Mouse (Mus musculus): ENCODE measurements around the gene Pld2. TPM values are rescaled to one million over a fixed set of nuclear protein-coding genes. Genes with fewer than 3 reads are reported as not detected.
A peak's percentile ranks its signal among the peaks of the same experiment; 100 is the strongest.
"Not testable (repeated sequence)": the region's sequence is repeated elsewhere in the genome, so short reads cannot be mapped to it uniquely, and the experiment has no call there.

Gene Pld2
- total RNA-seq, 1 experiment from 2014 or later: 5.1 TPM

DNA sequence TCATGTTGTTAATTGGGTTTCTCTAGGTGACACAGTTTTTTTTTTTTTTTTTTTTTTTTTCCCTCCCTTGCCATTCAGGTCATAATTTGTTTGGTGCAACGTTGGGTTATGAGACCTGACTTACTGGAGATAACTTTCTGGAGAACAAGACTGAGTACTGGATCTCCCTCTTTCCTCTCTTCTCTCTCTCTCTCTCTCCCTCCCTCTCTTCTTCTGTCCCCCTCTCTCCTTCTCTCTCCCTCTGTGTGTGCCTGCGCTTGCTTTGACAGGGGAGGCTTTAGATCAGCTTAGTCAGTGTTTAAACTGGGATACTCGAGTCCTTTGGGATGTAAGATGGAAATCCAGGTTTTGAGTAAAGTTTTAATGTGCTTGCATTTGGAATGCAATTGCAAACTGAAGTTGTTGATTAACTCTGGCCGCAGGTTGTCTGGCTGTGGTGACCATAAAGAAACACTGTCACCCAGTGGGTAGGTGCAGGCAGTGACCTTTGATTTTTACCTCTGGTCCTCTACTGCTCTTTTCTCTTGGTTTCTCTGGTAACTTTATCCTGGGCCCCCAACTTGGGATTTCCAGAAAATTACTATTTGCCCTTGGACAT, 24.5 kb downstream of the Pld2 start:
- no peak for ATAC-seq (replicated peaks; ENCODE audit: insufficient number of reproducible peaks, low FRiP score, low TSS enrichment, poor library complexity, severe bottlenecking)

DNA sequence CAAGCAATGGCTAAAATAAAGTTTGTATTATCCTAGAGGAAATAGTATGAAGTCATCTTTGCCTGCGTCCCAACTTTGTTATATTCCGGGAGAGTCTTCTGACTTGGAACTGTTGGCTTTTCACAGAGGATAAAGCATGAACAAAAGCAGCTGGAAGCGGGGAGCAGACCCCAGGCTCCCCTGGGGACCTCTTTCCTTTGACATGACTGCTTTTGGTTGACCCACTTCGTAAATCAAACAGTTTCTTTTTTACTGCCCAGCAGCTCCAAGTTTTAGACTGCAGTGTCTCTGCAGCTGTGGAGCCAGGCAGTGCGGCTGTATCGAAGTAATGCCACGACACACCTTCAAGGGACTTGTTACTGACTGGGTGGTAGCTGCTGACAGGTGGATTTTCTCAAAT, 26.7 kb downstream of the Pld2 start:
- no peak for ATAC-seq (replicated peaks; ENCODE audit: insufficient number of reproducible peaks, low FRiP score, low TSS enrichment, poor library complexity, severe bottlenecking)

DNA sequence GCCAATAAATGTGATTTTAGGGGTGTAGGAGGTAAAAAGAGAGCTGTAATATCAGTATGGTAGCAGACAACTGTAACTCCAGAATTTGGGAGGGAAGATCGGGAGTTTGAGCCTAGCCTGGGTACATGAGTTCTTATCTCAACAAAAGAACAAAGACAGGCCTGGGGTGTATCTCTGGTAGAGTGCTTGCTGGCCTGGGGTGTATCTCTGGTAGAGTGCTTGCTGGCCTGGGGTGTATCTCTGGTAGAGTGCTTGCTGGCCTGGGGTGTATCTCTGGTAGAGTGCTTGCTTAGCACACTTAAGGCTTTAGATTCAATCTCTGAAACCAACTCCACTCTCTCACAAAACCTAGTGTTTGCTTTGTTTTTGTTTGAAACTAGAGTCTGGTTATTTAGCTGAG, 30.8 kb downstream of the Pld2 start:
- ATAC-seq (replicated peaks; ENCODE audit: insufficient number of reproducible peaks, low FRiP score, low TSS enrichment, poor library complexity, severe bottlenecking): not testable (repeated sequence)

DNA sequence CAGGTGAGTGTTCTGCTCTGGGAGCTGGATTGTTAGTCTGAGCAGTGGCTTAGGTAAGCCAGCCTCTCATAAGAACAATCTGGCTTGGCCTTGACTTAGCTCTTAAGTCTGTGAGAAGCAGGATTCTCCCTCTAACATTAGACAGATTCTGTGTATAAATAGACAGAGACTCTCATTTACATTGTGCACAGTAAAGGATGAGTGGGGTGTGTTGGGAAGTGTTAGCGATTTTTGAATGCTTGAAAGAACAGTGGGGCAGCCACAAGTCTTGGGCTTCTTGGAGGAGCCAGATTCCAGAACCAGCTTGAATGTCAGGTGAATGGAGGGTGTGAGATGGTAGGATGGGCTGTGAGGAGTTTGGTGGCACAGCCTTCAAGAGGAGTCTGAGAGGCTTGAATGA, 31.8 kb downstream of the Pld2 start:
- ATAC-seq (replicated peaks; ENCODE audit: insufficient number of reproducible peaks, low FRiP score, low TSS enrichment, poor library complexity, severe bottlenecking): no peak

DNA sequence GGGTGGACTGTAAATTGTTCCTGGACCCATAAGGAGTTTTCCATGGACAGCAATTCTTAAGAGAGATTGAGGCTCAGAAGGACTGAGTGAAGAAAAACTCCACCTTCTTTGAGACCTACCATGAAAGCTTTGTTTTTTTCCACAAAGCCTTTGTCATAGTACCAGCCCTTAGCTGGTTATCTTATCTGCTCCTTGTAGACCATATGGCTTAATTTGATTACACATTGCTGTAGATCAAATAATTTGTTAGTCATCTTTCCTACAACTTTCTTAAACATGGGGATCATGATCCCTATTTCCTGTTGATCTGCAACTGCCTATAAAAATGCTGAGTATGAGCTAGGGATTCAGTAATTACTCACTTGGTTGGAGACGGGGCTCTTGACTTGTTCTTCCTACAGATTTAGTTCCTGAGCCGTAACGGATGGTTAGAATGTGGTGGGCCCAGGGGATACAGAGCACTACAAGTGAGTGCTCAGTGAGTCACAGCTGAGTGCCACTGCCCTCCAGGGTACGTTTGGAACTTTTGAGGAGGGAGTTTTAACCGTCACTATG, 32.6 kb downstream of the Pld2 start:
- ATAC-seq (replicated peaks; ENCODE audit: insufficient number of reproducible peaks, low FRiP score, low TSS enrichment, poor library complexity, severe bottlenecking): no peak

DNA sequence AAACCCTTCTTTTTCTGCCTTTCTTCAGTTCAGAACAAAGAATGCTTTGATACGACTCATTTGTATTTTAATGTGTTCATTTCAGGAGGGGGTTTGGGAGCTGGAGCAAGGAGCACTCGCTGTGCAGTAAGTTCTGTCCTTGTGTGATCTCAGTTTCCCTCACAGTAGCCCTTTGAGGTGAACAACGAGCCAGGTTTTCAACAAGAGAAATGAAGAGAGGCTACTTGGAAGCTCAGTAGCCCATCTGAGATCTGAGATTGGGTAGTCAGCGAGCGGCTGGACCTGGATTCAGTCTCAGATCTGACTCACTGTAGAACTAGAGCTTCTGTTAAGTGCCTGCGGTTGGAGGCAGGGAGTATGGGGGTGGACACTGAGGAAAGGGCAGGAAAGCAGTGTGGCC, 34.0 kb downstream of the Pld2 start:
- no peak for ATAC-seq (replicated peaks; ENCODE audit: insufficient number of reproducible peaks, low FRiP score, low TSS enrichment, poor library complexity, severe bottlenecking)

DNA sequence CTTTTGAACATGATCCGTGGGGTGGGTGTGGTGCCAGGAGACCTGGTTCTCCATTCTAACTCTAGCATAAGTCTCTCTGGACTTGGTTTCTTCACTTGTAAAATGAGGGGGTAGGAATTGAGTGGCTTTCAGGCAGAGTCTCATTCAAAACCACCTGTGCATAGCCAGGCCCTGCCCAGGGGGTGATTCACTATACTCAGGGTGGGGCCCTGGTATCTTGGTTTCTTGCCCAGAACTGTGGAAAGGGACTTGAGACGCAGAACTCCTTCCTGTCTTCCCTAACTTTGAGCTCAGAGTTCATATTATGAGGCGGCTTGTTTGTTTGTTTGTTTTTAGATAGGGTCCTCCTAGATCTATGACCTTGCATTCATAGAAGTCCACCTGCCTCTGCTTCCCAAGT, 37.3 kb downstream of the Pld2 start:
- no peak for ATAC-seq (replicated peaks; ENCODE audit: insufficient number of reproducible peaks, low FRiP score, low TSS enrichment, poor library complexity, severe bottlenecking)

DNA sequence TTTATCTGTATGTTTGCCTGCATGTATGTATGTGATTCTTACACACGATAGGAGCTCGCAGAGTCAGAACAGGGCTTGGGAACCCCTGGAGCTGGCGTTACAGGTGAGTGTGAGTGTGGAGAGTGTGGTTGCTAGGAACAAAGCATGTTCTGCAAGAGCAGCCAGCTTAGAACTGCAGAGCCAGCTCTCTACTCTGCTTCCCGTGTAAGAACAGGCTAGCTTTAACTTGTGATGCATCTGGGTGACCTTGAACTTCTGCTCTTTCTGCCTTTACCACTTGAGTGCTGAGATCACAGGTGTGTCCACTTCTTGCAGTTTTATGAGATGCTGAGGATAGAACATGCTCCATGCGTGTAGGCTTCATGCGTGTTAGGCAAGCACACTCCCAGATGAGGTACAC, 39.1 kb downstream of the Pld2 start:
- no peak for ATAC-seq (replicated peaks; ENCODE audit: insufficient number of reproducible peaks, low FRiP score, low TSS enrichment, poor library complexity, severe bottlenecking)

DNA sequence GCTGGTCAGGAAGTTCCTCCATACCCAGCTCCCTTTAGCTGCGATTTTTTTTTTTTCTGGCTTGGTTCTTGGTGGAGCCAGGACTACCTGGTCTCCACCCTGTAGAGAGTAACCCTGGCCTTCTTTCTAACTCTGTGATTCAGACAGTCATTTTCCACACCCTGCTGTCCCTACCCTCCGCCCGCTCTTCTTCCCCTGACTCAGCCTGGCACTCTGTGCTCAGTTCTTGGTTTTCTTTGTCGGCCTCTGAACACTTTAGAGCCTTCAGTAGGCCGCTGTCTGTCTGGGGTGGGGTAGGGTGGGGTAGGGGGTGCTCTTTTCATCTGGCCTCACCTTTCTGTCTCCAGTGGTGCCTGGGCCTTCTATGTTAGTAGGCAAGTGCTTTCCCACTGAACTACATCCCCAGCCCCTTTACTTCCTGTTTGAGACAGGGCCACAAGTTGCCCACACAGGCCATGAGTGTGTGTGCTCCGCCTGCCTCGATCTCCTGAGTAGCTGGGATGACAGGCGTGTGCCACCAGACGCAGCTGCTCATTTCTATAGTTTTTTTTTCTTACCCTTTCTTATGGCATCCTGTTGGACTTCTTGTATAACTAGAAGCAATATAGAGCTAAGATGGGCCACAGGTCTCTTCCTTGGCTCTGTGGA, 40.0 kb downstream of the Pld2 start:
- ATAC-seq (replicated peaks; ENCODE audit: insufficient number of reproducible peaks, low FRiP score, low TSS enrichment, poor library complexity, severe bottlenecking): 0 out of 2 replicates have a peak, but pooled peaks have one; percentile 46

DNA sequence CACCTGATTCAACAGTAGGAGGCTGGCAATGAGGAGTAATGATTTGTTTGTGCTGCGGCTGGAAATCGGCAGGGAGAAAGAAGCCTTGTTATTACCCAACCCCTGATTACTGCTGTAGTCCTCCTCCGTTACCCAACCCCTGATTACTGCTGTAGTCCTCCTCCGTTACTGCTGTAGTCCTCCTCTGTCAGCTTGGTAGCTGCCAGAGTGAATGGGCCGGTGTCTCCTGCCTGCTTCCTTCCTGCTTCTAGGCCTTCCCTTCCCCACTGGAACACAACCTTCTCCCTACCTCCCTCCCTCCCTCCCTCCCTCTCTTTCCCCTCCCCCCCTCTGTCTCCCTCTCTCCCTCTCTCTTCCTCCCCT, 40.5 kb downstream of the Pld2 start:
- ATAC-seq (replicated peaks; ENCODE audit: insufficient number of reproducible peaks, low FRiP score, low TSS enrichment, poor library complexity, severe bottlenecking): no peak; the same call in 1 of the 2 replicates

DNA sequence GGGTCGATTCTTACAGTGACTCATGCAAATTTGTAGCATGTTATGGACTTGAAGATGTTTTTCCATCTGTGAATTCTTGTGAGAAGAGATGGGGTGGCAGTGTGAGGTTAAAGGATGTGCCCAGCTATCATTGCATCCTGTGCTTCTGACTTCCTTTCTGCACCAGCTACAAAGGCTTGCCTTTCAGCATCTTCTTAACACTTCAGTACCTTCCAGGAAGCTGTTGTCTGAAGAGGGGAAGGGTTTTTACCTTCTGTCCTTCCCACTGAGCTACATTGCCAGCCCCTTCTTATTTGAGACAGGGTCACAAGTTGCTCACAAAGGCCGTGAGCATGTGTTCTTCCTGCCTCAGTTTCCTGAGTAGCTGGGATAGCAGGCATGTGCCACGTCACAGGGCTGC, 41.1 kb downstream of the Pld2 start:
- no peak for ATAC-seq (replicated peaks; ENCODE audit: insufficient number of reproducible peaks, low FRiP score, low TSS enrichment, poor library complexity, severe bottlenecking)

DNA sequence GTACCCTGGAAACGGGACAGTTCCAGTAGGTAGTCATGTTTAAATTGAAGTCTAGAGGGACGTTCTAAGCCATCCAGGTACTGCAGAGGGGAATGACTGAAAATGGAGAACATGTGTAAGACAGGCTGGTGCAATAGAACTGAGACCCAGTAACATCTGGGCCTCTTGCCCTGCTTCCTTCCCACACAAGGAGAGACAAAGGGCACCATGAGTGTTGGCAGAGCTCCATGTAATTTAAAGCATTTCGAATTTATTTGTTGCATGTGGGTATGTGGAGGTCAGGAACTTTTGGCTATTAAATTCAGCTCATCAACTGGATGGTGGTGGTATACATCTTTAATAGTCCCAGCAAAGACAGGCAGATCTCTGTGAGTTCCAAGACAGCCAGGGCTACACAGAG, 42.3 kb downstream of the Pld2 start:
- no peak for ATAC-seq (replicated peaks; ENCODE audit: insufficient number of reproducible peaks, low FRiP score, low TSS enrichment, poor library complexity, severe bottlenecking)

DNA sequence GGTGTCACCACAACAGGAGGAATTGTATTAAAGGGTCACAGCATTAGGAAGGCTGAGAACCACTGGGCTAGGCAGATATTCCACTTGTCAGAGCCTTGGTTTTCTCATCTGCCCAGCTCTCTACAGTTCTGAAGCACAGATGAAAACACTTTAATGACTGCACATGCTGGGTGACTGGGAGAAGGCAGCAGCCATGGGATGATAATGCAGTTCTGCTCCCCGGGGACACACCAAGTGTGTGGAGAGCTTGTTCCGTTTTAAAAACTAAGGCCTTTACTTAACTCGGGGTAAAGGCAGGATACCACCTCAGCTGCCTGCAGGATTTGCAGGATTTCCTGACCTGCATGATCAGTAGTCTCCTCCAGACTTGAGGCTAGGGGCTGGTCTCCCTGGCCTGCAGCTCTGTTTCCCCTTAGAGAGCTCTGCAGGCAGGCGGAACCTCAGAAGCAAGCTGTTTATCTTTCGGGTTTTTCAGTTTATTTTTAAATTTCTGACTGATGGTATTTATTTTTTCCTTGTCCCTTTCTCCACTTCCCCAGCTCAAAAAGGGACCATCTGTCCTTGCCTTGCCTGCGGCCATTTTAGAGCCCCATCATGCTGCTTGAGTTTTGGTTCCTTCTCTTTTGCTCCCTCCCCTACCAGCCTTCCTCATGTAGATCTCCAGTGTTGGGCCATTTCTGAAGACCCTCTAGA, 43.3 kb downstream of the Pld2 start:
- ATAC-seq (replicated peaks; ENCODE audit: insufficient number of reproducible peaks, low FRiP score, low TSS enrichment, poor library complexity, severe bottlenecking): no peak

DNA sequence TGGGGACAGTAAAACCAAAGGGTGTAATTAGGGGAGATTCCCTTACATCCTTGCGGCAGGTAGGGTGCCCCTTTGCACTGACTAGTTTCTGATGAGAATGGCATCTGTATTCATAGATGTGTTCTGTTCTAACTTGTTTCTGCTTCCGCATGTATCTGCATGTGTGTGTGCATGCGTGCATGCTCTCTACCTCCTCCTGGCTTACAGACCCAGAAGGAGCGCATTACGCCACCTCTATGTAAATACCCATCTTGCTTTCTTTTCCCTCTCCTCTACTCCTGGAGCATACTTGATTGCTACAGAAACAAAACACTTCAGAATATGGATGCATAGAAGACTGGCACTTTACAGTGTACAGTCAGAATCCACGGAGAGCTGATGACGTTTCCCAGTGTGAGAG, 43.9 kb downstream of the Pld2 start:
- ATAC-seq (replicated peaks; ENCODE audit: insufficient number of reproducible peaks, low FRiP score, low TSS enrichment, poor library complexity, severe bottlenecking): no peak

DNA sequence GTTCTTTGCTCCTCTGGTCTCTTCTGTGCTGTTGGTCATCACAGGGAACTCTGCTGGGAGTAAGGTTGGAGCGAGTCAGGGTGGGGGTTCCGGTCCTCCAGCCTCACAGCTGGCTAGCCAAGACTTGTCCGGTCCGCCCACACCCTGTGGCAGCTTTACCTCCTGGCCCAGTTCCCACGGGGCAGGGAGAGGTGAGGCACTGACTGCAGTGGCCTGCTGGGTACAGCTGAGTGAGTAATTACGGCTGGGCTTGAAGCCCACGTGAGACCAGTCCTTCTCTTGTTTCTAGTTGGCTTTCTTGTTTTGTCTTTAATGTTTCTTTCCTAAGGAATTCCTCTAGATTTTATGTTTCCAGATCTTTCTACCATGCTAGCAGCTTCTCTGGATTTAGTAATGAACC, 45.6 kb downstream of the Pld2 start:
- no peak for ATAC-seq (replicated peaks; ENCODE audit: insufficient number of reproducible peaks, low FRiP score, low TSS enrichment, poor library complexity, severe bottlenecking)

DNA sequence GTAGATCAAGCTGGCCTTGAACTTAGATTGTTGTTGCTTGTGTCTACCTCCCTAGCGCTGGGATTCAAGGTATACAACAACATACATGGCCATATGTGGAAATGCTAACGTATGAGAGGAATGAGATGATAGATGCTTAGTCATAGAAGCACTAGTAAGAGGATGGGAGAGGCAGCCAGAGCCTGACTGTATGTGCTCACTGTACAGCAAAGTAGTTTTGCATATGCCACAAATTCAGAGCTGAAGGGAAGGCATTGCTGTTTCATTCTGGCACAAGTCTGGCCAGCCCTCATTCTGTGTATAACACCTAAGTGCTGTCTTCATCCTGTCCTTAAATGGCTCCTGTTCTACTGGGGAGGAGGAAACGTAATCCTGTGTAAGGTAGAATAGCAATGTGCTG, 46.4 kb downstream of the Pld2 start:
- ATAC-seq (replicated peaks; ENCODE audit: insufficient number of reproducible peaks, low FRiP score, low TSS enrichment, poor library complexity, severe bottlenecking): peak; percentile 36; the same call in 1 of the 2 replicates

DNA sequence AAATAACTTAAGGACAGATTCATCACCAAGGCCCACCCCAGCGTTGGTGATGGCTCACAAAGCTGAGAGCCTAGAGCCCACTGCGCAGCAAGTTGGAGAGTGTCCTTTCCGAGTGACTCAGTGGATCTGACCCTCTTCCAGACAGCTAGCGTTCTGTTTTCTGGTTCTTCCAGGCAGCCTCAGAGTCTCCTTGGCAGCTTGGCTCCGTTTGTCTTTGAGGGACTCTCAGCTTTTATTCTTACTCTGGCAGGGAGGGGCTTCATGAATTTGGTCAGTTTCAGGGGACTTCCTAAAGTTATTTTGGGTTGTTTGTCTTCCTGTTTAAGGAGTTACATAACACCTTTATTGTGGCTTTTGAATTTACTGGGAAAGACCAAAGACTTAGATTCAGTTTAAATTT, 47.1 kb downstream of the Pld2 start:
- ATAC-seq (replicated peaks; ENCODE audit: insufficient number of reproducible peaks, low FRiP score, low TSS enrichment, poor library complexity, severe bottlenecking): peak; percentile 41; the same call in 1 of the 2 replicates

DNA sequence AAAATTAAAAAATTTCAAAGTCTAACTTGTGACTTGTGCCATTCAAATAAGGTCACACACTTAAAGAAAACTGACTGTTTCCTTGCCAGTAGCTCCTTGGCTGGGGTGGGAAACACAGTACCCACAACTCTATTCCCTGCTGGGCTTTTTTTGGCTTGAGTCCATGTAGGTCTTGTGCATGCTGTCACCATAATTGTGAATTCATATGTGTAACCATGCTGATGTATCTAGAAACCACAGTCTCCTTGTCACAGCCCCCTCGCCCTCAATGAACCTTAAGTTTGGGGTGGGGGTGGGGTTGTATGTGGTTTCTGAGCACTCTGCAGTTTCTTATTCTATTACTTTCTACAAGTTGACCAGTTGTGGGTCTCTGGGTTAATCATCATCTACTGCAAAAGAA, 51.9 kb downstream of the Pld2 start:
- ATAC-seq (replicated peaks; ENCODE audit: insufficient number of reproducible peaks, low FRiP score, low TSS enrichment, poor library complexity, severe bottlenecking): no peak

DNA sequence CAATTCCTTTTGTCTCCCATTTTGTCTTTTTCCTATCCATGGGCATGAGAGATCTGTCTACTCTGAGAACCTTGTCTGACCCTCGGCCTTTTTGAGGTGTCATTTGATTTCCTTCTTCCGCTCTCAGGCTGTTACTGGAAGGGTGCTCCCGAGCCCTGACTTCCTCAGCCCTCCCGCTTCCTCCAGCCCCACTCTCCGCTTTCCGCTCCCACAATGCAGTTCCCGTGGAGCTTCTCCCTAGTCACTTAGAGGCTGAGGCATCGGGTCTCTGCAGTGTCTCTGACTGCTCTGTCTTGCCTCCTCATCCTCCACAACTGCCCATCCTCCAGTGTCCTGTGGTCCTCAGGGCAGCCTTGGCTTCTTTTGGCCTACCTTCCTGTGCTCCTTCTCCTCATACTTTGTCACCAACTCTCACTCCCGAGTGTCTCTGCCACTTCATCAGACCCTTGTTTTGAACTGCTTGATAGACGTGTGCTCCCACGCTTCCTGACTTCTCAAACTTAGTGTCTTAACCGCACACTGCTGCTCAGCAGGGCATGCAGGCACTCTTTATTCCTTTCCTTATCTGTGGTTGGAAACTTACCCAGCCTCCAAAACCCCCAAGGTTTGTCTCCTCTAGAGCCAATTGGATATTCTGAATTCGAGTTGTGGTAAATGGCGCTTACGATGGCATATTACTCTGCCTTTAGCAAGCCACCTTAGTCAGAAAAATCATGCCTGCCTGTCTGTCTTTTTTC, 54.6 kb downstream of the Pld2 start:
- ATAC-seq (replicated peaks; ENCODE audit: insufficient number of reproducible peaks, low FRiP score, low TSS enrichment, poor library complexity, severe bottlenecking): no peak

Measured in monocyte, adult 5-6 weeks (primary cell).